Mouse (Mus musculus): ENCODE measurements around the gene Galntl6. TPM values are rescaled to one million over a fixed set of nuclear protein-coding genes. Genes with fewer than 3 reads are reported as not detected.

The Galntl6 gene
- polyA plus RNA-seq, 1 experiment: not detected

DNA sequence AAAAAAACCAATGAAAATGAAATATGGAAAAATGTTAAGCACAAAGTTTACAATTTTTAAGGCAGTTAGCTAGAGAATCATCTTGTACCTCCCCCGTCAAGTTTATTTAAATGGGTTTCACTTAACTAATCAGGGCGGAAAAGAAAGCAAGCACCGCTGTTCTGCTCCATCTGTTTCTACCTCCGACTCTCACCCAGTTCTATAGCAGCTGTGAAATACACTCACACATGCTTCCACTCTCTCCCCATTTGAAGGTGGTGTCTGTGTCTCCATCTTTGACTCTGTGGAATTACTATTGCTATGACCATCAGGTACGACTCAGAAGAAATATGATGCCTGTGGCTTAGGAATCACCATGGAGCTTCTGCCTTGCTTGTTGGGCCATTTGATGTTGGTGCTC is 1019.1 kb downstream of the Galntl6 start:
- no peak overlapping the region for H3K4me3 ChIP-seq (ENCODE audit: control insufficient read depth, insufficient read depth, low read length)
- no peaks in the 10 kb centered on the region for H3K27me3 ChIP-seq (ENCODE audit: control insufficient read depth, insufficient read depth, low read length)
- 96% methylated on average over 5 of the region's 5 CpGs for WGBS
- no peak overlapping the region for H3K27ac ChIP-seq (ENCODE audit: control insufficient read depth, insufficient read depth, low read length)
- H3K4me1 ChIP-seq (replicated peaks; ENCODE audit: control insufficient read depth, insufficient read depth, low read length): no peaks in the 10 kb centered on the region
- TF ChIP-seq CTCF (IDR thresholded peaks at IDR 0.05; ENCODE audit: borderline replicate concordance, control insufficient read depth, extremely low read depth, insufficient read depth, low read length, poor library complexity) (no peak), POLR2A (IDR thresholded peaks at IDR 0.05; ENCODE audit: control insufficient read depth, extremely low read depth, insufficient read depth, low read length, poor library complexity) (no peak)
- DNase-seq: no peak
- H3K36me3 ChIP-seq (ENCODE audit: control insufficient read depth, insufficient read depth, low read length): no peaks in the 10 kb centered on the region

DNA sequence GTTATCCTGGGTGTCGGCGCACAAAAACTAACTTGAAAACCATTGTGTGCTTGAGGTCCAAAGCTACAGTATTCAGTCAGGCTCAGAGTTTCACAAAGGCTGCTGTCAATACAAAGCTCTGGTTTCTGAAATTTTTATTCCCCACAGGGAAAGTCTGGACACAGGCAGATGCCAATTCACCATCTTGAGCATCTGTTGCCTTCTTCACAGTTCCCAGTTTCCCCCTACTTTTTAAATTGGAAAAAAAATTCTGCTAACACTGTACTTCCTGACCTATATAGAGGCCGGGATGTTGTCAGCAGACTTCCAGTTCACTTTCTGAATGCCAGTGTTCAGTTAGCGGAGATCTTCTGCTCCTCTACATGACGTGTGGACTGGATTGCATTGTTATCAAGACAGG is 1020.3 kb downstream of the Galntl6 start:
- DNase-seq: no peak
- H3K36me3 ChIP-seq (ENCODE audit: control insufficient read depth, insufficient read depth, low read length): no peaks in the 10 kb centered on the region
- H3K4me3 ChIP-seq (ENCODE audit: control insufficient read depth, insufficient read depth, low read length): no peak overlapping the region
- WGBS: 87% methylated on average over 5 of the region's 5 CpGs
- H3K4me1 ChIP-seq (replicated peaks; ENCODE audit: control insufficient read depth, insufficient read depth, low read length): no peaks in the 10 kb centered on the region
- H3K27ac ChIP-seq (ENCODE audit: control insufficient read depth, insufficient read depth, low read length): no peak overlapping the region
- H3K27me3 ChIP-seq (ENCODE audit: control insufficient read depth, insufficient read depth, low read length): no peaks in the 10 kb centered on the region
- TF ChIP-seq POLR2A (IDR thresholded peaks at IDR 0.05; ENCODE audit: control insufficient read depth, extremely low read depth, insufficient read depth, low read length, poor library complexity) (no peak), CTCF (IDR thresholded peaks at IDR 0.05; ENCODE audit: borderline replicate concordance, control insufficient read depth, extremely low read depth, insufficient read depth, low read length, poor library complexity) (no peak)

DNA sequence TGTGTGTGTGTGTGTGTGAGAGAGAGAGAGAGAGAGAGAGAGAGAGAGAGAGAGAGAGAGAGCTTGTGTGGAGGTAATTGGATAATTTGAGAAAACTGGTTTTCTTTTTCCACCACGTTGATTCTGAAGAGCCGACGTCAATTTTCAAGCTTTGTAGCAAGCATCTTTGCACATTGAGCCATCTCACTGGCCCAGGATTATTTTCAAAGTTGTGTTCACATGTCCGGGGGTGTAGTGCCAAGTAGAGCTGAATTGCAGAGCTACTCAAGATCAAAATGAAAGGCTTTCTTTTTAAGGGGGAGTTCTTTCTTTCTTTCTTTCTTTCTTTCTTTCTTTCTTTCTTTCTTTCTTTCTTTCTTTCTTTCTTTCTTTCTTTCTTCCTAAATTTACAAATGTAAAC is 1022.3 kb downstream of the Galntl6 start:
- Histone ChIP-seq H3K36me3 (ENCODE audit: control insufficient read depth, insufficient read depth, low read length) (no peaks in the 10 kb centered on the region), H3K4me3 (ENCODE audit: control insufficient read depth, insufficient read depth, low read length) (no peak overlapping the region), H3K27me3 (ENCODE audit: control insufficient read depth, insufficient read depth, low read length) (no peaks in the 10 kb centered on the region), H3K27ac (ENCODE audit: control insufficient read depth, insufficient read depth, low read length) (no peak overlapping the region), H3K4me1 (replicated peaks; ENCODE audit: control insufficient read depth, insufficient read depth, low read length) (no peaks in the 10 kb centered on the region)
- WGBS: 86% methylated on average over 4 of the region's 4 CpGs
- no peak for DNase-seq
- no peak for TF ChIP-seq CTCF (IDR thresholded peaks at IDR 0.05; ENCODE audit: borderline replicate concordance, control insufficient read depth, extremely low read depth, insufficient read depth, low read length, poor library complexity)
- TF ChIP-seq POLR2A (IDR thresholded peaks at IDR 0.05; ENCODE audit: control insufficient read depth, extremely low read depth, insufficient read depth, low read length, poor library complexity): no peak

DNA sequence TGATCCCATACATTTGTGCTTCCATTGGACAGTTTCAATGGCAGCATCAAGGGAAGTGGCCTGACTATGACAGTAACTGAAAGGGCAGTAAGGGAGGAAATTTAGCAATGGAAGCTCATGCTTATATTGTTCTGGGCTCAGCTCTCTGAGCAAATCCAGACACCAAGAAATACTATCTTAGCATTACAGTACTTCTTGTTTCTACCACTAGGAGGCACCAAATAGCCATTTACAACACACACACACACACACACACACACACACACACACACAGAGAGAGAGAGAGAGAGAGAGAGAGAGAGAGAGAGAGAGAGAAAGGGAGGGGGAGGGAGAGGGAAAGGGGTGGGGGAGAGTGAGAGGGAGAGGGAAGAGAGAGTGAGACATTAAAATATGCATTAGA is 1023.6 kb downstream of the Galntl6 start:
- H3K4me3 ChIP-seq (ENCODE audit: control insufficient read depth, insufficient read depth, low read length): no peak overlapping the region
- TF ChIP-seq POLR2A (IDR thresholded peaks at IDR 0.05; ENCODE audit: control insufficient read depth, extremely low read depth, insufficient read depth, low read length, poor library complexity) (no peak), CTCF (IDR thresholded peaks at IDR 0.05; ENCODE audit: borderline replicate concordance, control insufficient read depth, extremely low read depth, insufficient read depth, low read length, poor library complexity) (no peak)
- no peaks in the 10 kb centered on the region for H3K36me3 ChIP-seq (ENCODE audit: control insufficient read depth, insufficient read depth, low read length)

DNA sequence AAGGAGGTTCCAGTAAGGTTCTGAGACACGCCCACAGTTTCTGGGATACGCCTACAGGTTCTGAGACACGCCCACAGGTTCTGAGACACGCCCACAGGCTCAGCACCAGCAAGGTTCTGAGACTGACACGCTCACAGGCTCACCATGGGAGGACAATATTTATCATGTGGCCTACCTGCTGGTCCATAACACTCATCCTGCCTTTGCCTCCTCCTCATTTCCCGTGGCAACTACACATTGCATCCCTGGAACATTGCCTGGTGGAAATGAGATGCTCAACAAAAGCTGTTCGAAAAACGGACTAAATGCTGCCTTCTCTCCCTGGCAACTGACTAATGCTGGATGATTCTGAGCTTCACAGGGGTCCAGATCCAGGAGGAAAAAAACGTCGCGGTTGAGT is 1033.0 kb downstream of the Galntl6 start:
- 70% methylated on average over 11 of the region's 11 CpGs for WGBS
- TF ChIP-seq CTCF (IDR thresholded peaks at IDR 0.05; ENCODE audit: borderline replicate concordance, control insufficient read depth, extremely low read depth, insufficient read depth, low read length, poor library complexity) (no peak), POLR2A (IDR thresholded peaks at IDR 0.05; ENCODE audit: control insufficient read depth, extremely low read depth, insufficient read depth, low read length, poor library complexity) (no peak)

More for the DNA sequence above, 1023.6 kb downstream of the Galntl6 start:
- Histone ChIP-seq H3K27ac (ENCODE audit: control insufficient read depth, insufficient read depth, low read length) (no peak overlapping the region), H3K4me1 (replicated peaks; ENCODE audit: control insufficient read depth, insufficient read depth, low read length) (no peaks in the 10 kb centered on the region), H3K27me3 (ENCODE audit: control insufficient read depth, insufficient read depth, low read length) (no peaks in the 10 kb centered on the region)
- DNase-seq: no peak

DNA sequence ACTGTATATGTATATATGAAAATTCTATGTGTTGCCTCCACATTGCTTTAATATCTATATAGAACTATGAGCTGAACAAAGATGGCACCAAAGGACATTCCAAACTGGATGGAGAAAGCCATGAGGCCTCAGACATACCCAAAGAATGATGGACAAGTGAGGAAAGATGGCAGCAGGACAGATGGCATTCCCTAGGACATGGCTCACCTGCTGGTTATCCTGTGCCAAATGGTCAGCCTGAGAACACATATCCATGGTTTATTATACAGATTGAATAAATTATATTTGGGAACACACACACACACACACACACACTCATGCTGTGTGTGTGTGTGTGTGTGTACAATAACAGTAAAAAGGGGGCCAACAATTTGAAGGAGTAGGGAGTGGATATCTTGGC is 1063.4 kb downstream of the Galntl6 start:
- no peak for TF ChIP-seq CTCF (IDR thresholded peaks at IDR 0.05; ENCODE audit: borderline replicate concordance, control insufficient read depth, extremely low read depth, insufficient read depth, low read length, poor library complexity)
- TF ChIP-seq POLR2A (IDR thresholded peaks at IDR 0.05; ENCODE audit: control insufficient read depth, extremely low read depth, insufficient read depth, low read length, poor library complexity): no peak
- Histone ChIP-seq H3K27me3 (ENCODE audit: control insufficient read depth, insufficient read depth, low read length) (no peaks in the 10 kb centered on the region), H3K4me3 (ENCODE audit: control insufficient read depth, insufficient read depth, low read length) (no peak overlapping the region), H3K36me3 (ENCODE audit: control insufficient read depth, insufficient read depth, low read length) (no peaks in the 10 kb centered on the region), H3K27ac (ENCODE audit: control insufficient read depth, insufficient read depth, low read length) (no peak overlapping the region), H3K4me1 (replicated peaks; ENCODE audit: control insufficient read depth, insufficient read depth, low read length) (no peaks in the 10 kb centered on the region)
- DNase-seq: no peak

More for the DNA sequence above, 1033.0 kb downstream of the Galntl6 start:
- Histone ChIP-seq H3K4me1 (replicated peaks; ENCODE audit: control insufficient read depth, insufficient read depth, low read length) (no peaks in the 10 kb centered on the region), H3K36me3 (ENCODE audit: control insufficient read depth, insufficient read depth, low read length) (no peaks in the 10 kb centered on the region), H3K4me3 (ENCODE audit: control insufficient read depth, insufficient read depth, low read length) (no peak overlapping the region), H3K27me3 (ENCODE audit: control insufficient read depth, insufficient read depth, low read length) (no peaks in the 10 kb centered on the region), H3K27ac (ENCODE audit: control insufficient read depth, insufficient read depth, low read length) (no peak overlapping the region)
- DNase-seq: no peak

DNA sequence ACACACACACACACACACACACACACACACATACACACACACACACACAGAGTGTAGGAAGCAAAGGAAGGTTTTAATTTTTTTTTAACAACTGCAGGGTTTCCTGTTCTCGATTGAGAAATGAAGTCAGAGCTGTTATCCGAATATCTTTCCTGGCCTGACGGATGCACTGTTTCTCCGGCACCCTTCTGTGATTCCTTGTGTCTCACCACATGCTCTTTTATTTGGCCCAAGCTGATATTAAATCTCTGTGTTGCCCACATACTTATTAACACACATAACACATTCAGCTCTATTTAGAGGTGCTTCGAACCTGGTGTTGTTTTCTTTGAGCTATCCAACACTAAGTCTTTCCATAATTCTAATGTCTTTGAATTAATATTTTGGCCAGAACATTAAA is 1069.0 kb downstream of the Galntl6 start:
- H3K27ac ChIP-seq (ENCODE audit: control insufficient read depth, insufficient read depth, low read length): no peak overlapping the region

More for the DNA sequence above, 1069.0 kb downstream of the Galntl6 start:
- 65% methylated on average over 5 of the region's 5 CpGs for whole genome bisulfite sequencing
- Histone ChIP-seq H3K4me3 (ENCODE audit: control insufficient read depth, insufficient read depth, low read length) (no peak overlapping the region), H3K27me3 (ENCODE audit: control insufficient read depth, insufficient read depth, low read length) (no peaks in the 10 kb centered on the region), H3K4me1 (replicated peaks; ENCODE audit: control insufficient read depth, insufficient read depth, low read length) (no peaks in the 10 kb centered on the region), H3K36me3 (ENCODE audit: control insufficient read depth, insufficient read depth, low read length) (no peaks in the 10 kb centered on the region)
- no peak for DNase-seq
- TF ChIP-seq CTCF (IDR thresholded peaks at IDR 0.05; ENCODE audit: borderline replicate concordance, control insufficient read depth, extremely low read depth, insufficient read depth, low read length, poor library complexity) (no peak), POLR2A (IDR thresholded peaks at IDR 0.05; ENCODE audit: control insufficient read depth, extremely low read depth, insufficient read depth, low read length, poor library complexity) (no peak)

Data from thymus, adult 2 months (tissue).